Mouse (Mus musculus): ENCODE measurements around the gene Il4ra. TPM values are rescaled to one million over a fixed set of nuclear protein-coding genes. Genes with fewer than 3 reads are reported as not detected.

Gene Il4ra
- total RNA-seq, 2 experiments from 2014 or later, result 9.4 to 9.5 TPM

DNA sequence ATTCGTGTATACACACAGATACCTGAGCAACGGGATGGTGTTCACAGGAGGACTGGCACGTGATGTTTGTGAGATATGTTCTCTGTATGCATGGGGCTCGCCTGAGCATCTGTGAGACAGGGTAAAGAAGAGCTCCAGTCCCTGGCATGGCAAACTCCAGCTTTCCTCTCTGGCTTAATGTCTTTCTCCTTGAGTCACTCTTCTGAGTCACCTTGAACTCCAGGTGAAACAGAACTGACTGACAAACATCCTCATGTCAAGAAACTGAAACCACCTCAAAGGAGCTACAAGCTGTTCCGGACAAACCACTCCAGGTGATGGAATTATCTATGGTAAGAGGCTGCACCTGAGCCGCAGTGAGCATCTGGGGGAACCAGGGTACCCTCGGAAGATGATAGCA, 38.0 kb downstream of the Il4ra start:
- DNase-seq, result no peak
- intact Hi-C loops (cut with DNase I; ENCODE audit: low total_unique reads), result no loop called here

DNA sequence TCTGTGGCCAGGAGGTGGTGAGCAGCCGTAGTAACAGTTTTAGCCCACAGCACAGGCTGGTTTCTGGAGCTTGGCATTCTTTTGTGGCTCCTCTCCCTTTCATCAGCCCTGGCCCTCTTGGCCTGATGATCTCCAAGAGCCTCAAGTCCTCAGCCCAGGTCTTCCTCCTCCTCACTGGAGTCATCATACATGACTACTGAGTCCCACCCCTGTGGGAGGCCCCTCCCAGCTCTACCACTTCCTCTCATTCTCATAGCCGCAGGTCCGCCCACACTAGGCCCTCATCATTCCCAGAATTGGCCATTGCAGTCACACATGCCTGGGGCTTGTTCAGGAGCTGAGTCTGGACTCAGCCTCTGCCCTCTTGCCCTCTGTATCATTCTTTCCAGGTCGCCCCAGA, 41.9 kb downstream of the Il4ra start:
- no peak for DNase-seq

DNA sequence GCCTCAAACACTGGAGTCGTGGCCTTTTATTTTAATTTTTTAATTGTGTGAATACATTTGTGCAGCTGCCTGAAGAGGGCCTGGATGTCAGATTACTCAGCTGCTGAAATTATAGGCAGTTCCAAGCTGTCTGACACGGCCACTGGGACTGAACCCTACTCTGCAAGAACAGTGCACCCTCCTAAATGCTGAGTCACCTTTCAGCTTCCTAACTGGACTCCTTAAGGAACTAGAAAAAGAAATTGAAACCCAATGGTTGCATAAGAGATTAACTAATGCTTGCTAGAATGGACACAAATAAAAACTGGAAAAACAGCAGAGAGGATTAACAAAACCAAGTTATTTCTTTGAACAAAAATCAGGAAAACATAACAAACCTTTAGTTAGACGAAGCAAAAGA, 44.5 kb downstream of the Il4ra start:
- intact Hi-C loops (cut with DNase I; ENCODE audit: low total_unique reads), result no loop called here
- no peak for DNase-seq

More for the DNA sequence above, 41.9 kb downstream of the Il4ra start:
- intact Hi-C loops (cut with DNase I; ENCODE audit: low total_unique reads), result no loop called here

DNA sequence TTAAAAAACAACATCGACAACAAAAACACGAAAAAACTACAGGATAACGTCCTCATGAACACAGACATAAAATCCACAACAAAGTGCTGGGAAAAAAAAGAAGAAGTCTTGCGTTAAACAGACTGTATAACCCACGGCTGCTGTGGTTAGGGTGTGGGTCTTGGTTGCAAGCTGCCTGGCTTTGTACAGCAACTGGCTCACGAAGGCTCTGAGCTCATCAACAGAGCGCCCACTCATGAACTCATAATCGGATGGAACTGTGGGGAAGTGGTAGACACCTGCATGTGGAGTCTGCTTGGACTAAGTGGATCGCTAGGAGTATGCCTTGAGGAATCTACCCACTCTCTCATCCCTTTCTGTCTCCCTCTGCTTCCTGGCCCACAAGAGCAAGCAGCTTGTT, 45.2 kb downstream of the Il4ra start:
- DNase-seq, result no peak
- intact Hi-C loops (cut with DNase I; ENCODE audit: low total_unique reads), result no loop called here

DNA sequence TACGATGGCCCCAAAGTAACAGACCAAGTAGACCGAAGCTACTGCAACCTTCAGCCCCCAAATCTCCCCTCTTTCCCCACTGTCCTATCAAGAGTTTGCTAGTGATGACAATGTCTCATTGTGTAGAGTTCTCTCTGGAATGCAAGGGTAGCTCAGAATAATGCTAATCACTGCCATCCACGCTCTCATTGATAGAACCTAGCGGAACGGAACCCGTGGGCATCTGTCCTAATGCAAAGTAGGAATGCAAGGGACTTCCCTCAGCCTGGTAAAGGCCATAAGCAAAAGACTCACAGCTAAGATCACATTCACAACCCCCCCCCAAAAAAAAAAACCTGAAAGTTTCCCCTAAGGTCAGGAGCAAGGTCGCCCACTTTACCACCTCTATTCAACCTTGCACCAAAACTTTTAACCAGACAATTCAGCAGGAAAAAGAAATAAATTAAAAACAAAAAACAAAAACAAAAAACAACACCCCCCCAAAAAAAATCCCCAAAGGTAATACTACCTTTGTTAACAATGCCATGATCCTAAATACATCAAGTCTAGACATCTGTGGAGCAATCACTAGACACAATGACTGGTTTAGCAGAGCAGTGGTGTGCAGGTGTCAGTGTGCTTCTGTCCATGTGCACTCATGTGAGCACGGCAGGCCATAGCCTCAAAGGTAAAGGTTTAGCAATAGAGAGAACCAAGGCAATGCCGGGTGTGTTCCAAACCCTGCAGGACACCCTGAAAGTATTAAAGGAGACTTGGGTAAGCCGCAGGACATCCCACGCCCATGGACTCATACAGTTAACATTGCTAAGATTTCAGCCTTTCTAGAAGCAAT, 45.8 kb downstream of the Il4ra start:
- DNase-seq, result no peak
- intact Hi-C loops (cut with DNase I; ENCODE audit: low total_unique reads), result no loop called here

DNA sequence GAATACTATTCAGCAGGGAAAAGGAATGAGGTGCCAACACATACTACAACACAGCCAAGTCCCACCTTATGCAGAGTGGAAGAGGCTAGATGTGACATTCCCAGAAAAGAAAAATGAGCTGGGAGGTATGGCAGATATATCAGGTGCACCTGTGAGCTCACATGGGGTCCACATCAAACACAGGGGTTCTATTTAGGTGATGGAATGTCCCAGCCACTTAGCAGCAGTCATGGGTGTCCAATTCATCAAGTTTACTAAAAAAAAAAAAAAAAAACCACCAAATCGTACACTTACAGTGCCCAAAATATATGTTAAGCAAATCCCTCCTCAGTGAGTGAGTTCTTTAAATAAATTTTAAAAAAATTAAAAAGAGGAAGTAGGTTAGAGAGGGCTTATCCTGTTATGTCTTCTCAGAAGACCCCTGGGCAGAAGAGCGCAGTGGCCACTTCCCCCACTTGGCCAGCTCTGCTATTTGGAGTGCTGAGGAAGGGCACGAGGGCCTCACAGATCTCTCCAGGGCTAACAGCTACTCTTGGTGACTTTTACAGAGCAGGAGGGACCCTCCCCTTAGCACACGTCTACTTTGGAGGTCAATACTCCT, 47.6 kb downstream of the Il4ra start:
- intact Hi-C loops (cut with DNase I; ENCODE audit: low total_unique reads), result no loop called here
- no peak for DNase-seq

DNA sequence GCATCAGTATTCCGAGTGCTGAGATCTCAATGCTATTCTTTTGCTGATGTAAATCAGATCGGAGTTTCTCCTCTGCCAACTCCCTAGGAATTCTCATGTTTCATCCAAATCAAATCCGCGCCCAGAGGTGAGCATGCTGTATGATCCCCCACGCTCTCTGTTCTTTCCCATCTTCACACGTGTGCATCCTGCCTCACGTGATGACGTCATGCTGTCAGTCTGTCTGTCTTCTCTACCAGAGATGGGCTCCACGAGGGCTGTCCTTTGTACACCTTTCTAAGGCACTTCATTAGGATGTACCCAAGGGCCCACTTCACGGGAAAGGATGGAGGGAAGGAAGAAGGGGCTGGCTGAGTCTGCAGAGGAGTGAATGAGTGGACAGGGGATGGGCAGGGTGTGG, 48.2 kb downstream of the Il4ra start:
- no peak for DNase-seq
- intact Hi-C loops (cut with DNase I; ENCODE audit: low total_unique reads), result no loop called here

DNA sequence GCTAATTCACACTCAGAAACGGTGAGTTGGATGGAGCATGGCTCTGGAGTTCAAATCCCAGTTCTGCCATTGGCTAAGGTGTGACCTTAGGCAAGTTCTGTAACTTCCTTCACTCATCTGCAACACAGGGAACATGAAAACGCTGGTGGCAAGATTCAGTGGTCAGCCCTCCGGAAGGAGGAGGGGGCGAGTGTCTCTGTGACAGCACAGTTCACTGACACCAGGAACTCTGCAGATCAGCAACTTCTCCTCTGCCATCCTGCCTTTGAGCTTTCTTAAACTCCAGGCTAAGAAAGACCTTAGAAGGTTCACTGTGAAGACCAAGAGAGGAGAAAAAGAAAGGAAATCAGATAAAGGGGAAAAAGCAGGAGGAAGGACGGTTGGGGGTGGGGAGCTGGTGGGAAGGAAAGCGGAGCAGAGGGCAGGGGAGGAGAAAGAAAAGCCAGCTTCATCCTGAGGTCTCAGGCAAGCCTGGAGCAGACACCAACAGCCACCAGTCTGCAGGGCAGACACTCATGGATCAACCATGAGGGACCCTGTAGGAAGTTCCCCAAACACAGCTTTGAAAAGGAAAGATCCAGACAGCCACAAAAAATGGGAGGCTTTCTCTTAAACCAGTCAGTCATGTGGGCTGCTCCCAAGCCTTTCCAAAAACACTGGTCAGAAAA, 48.8 kb downstream of the Il4ra start:
- intact Hi-C loops (cut with DNase I; ENCODE audit: low total_unique reads), result no loop called here
- DNase-seq, result no peak

DNA sequence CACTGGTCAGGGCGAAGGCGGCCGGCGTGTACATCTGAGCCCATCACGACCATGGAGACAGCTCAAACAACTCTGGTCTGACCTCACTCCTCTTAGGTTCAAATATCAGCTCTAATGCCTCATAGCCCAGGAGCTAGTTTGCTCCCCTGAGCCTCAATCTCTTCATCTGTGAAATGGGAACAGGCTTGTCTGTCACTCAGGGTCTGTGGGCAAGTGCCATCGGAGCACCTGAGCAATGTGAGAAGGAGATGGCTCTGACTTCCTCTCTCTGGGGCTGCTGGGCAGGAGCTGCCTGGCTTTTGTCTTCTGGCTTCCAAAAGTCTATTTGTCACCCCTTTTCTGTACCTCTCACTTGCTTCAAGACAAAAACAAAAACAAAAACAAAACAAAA, 49.4 kb downstream of the Il4ra start:
- DNase-seq, result no peak

DNA sequence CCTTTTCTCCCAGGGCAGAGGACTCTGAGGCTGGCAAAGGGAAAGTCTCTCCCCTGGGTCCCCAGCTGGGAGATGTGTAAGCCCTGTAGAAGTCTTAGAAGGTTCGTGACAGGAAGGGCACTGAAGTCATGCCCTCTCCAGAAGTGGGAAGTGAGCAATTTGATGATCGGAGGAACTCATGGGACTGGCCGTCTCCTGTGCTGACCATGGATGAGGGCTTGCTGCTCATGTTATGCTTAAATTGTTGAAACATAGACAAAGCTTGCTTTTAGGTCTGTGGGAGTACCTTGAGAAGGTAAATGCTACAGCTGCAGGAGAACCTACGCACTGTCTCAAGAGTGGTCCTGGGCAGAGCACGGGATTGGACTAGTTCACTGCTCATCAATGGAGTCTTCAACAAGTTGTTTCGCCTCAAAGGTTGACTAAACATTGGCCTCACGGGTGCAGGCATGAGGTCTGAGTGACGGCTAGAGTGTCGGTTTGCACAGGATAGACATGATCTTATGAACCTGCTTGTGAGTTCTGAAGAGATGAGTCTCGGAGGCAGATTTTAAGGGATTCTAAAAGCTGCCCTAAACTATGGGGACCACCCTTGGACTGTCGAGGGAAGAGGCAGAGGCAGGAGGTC, 50.0 kb downstream of the Il4ra start:
- no peak for DNase-seq
- intact Hi-C loops (cut with DNase I; ENCODE audit: low total_unique reads), result no loop called here

More for the DNA sequence above, 49.4 kb downstream of the Il4ra start:
- intact Hi-C loops (cut with DNase I; ENCODE audit: low total_unique reads), result no loop called here

DNA sequence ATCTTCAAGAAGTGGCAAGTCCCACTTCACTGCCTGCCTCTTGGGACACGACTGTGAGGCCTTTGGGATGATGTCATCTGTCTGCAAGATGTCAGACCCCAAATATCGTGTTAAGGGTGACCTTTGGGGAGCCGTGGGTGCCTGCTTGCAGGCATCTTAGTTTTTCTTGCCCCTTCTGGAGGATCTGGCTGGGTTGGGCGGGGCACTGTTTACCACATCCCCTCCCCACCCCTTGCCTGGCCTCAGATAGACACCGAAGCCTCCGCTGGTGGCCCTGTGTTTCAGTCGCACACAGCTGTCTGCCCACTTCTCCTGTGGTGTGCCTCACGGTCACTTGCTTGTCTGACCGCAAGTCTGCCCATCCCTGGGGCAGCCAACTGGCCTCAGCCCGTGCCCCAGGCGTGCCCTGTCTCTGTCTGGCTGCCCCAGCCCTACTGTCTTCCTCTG, 51.3 kb downstream of the Il4ra start, which contains the start of gene Il21r:
Il21r (plus strand) TSS at position 245 of the 447 bp plus-strand sequence.
- intact Hi-C loops (cut with DNase I; ENCODE audit: low total_unique reads), result no loop called here

DNA sequence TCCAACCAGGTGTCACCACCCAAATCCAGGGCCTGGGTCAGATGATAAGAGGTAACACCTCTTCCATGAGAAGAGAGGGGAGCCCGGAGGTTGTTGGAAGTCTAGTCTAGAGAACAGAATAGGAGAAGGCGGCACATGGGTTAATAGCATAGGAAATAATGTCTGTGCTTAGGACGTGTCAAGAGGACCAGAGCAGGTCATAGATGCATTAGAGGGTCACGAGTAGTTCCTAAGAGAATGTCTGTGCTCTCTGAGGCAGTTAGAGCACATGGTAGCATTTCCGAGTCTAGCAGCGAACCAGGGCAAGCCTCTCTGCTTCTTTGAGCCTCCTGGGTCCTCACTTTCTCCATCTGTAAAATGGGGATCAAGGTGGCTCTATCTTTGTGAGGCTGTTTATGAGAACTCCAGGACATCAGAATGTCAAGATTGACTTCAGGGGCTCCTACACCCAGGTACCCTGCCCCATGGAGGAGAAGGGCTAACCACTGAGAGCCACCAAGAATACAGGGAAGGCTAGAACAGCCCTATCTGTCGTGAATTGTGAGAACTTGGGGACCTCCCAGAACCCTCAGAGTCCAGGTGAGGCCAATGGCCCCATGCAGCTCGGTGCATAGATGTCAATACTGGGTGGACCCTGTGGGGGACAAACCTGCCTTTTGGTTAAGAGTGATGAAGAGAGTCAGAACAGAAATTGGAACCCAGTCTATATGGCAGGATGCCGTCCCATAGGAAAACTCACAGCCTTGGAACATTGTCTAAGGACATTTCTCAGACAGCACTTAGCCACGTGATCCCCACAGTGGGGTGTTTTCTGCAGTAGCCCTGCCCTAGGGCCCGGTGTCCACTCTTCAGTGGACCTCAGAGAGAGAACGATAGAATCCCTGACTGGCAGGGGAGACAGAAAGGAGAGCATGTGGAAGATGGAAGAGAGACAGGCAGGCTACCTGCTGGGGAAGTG, 52.7 kb downstream of the Il4ra start:
- no peak for DNase-seq
- intact Hi-C loops (cut with DNase I; ENCODE audit: low total_unique reads), result no loop called here

More for the DNA sequence above, 51.3 kb downstream of the Il4ra start, which contains the start of gene Il21r:
- peak; percentile 26 for DNase-seq

DNA sequence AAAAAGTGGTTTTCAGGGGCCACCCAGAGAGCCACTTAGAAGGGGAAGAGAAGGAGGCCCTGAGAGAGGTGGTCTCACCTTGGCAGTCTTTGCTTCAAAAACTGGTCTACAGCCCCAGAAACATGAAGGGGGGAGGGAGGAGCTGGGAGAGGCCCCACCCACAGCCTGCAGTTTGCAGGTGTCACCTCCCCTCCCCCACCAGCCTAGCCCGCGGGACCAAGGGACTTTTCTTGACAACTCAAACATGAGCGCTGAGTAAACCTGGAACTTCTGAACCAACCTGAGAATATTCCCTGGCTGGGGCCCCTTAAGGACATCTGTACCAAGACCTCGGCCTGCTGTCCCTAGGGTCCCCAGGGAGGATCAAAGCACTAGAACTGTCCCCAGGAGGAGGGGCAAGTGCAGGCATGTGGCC, 53.8 kb downstream of the Il4ra start:
- no peak for DNase-seq

DNA sequence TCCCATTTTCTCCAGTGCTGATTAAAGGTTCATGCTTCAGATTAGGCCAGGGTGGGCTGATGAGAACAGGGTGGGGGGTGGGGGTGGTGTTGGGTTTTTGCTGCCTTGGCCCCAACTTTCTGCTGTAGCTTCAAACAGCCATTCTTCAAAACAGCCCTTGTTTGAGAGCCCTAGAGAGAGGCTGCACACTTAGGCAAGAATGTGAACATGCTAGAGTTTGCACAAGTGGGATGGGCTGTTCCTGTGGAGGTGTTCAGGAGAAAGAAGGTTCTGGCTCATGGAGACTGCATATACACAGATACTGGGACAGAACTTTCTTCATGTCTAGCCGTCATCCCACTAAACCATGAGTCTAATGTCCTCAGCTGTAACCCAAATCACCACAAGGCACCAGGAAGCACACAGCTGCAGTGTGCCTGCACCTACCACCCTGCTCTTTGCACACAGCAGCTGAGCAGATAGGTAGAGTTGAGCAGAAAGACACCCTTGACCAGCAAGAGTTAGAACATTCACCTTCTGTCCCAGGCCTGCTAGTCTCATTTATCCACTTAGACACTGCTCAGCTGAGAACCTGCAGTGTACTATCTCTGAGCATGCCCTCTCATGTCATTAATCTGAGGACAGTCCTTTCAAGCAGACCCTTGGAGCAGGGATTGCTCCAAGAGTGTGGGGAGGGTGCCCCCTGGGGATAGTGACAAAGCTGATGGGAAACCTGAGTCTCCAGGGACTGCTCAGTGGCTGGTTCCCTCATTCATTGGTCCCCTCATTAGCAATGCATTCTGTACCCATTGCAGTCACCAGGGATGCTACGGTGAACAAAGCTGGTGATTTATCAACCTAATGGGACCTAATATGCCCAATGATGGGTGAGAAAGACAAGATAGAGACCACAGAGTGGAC, 54.6 kb downstream of the Il4ra start:
- DNase-seq, result no peak
- intact Hi-C loops (cut with DNase I; ENCODE audit: low total_unique reads), result no loop called here

More for the DNA sequence above, 53.8 kb downstream of the Il4ra start:
- intact Hi-C loops (cut with DNase I; ENCODE audit: low total_unique reads), result no loop called here

DNA sequence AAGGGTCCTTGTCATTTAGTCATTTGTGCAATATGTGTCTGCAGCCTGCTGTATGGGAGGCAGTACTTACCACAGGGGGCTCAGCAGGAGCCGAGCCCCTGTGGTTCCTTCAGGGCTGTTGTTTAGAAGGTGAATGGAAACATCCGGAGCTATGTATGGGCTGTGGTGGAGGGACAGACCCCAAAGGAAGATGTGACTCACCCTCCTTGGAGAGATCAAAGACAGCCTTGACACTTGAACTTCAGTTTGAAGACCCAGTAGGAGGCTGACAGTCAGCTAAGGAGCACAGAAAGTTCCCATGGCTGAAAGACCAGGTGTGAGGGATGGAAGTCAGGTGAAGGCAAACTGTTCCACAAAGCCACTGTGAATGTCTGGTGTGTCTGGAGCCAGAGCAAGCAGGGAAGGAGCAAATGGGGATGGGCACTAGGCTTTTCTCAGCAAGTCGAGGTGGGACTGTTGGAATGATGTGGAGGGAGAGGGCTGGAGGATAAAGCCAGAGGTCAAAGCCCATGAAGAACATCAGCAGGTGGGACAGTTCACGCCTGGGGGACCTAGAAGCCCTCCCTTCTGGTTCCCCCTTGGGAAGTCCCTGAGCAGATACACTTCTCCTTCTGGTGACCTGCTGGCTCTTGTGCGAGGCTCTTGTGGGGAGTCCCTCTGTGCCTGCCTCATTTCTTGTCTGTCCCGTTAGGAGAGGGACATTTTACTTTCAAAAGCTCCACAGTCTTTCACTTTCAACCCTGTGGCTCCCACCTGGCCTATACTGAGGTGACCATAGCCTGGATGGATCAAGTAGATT, 55.7 kb downstream of the Il4ra start:
- intact Hi-C loops (cut with DNase I; ENCODE audit: low total_unique reads), result no loop called here

DNA sequence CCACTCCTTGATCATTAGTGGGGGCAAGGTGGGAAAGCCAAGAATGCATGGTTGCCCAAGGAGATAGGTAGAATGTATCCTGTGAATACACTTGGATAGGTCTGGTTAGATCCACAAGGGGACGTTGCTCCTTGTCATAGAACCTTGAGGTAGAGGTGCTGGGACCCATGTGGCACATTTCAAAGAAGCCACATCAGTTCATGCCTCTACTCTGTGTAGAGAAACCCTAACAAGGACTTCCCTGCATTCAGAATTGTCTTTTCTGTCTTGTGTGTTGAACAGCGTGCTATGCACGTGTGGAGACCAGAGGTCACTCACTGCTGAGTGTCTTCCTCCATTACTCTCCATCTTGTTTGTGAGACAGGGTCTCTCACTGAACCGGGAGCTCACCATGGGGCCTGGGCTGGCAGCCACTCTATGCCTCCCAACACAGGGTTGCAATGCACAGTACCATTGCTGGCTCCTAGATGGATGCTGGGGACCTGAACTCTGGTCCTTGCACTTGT, 56.3 kb downstream of the Il4ra start:
- intact Hi-C loops (cut with DNase I; ENCODE audit: low total_unique reads), result no loop called here
- DNase-seq, result no peak

More for the DNA sequence above, 55.7 kb downstream of the Il4ra start:
- DNase-seq, result no peak

DNA sequence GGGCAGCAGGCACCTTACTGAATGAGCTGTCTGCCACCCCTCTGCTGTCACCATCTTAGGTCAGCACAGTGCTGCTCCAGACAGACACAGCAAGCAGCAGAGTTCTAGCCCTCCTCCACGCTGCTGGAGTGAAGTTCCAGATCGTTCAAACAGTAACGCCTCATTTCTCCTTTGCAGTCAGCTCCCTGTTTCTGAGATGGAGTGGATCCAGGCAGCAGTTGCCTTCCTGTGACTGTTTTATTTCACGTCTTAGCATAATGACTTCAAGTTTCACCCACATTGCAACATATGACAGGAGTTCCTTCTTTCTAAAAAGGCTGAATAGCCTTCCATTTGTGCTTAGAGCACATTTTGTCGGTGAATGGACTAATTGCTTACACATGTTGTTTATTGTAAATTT, 61.7 kb downstream of the Il4ra start:
- intact Hi-C loops (cut with DNase I; ENCODE audit: low total_unique reads), result no loop called here
- no peak for DNase-seq
